Mouse (Mus musculus): ENCODE measurements around the gene Slc36a3. TPM values are rescaled to one million over a fixed set of nuclear protein-coding genes. Genes with fewer than 3 reads are reported as not detected.
"Not testable (repeated sequence)": the region's sequence is repeated elsewhere in the genome, so short reads cannot be mapped to it uniquely, and the experiment has no call there.

Slc36a3 gene
- polyA plus RNA-seq, 1 experiment from 2014 or later = not detected

GRCm38 (mm10) chr11:55102015-55102414 lies 49.5 kb downstream of the Slc36a3 start:
- no peak overlapping the region for H3K9ac ChIP-seq
- H3K4me2 ChIP-seq = no peak overlapping the region
- H3K27ac ChIP-seq = no peak overlapping the region
- H3K36me3 ChIP-seq = no peaks in the 10 kb centered on the region; the same call in 1 of the 2 replicates
- ATAC-seq (replicated peaks; ENCODE audit: low FRiP score) = no peak
- H3K4me1 ChIP-seq = peaks cover 19% of the 10 kb centered on the region
- no peaks in the 10 kb centered on the region for H3K9me3 ChIP-seq (replicated peaks)
- 90% methylated on average over 3 of the region's 3 CpGs for WGBS
- H3K27me3 ChIP-seq = no peaks in the 10 kb centered on the region
- H3K4me3 ChIP-seq (replicated peaks) = no peak overlapping the region

GRCm38 (mm10) chr11:55099868-55100267 lies 51.6 kb downstream of the Slc36a3 start:
- Histone ChIP-seq H3K4me1 (peaks cover 24% of the 10 kb centered on the region), H3K27me3 (no peaks in the 10 kb centered on the region), H3K36me3 (no peaks in the 10 kb centered on the region; the same call in 1 of the 2 replicates), H3K4me2 (no peak overlapping the region), H3K9ac (no peak overlapping the region), H3K27ac (no peak overlapping the region), H3K9me3 (replicated peaks) (no peaks in the 10 kb centered on the region), H3K4me3 (replicated peaks) (no peak overlapping the region)
- ATAC-seq (replicated peaks; ENCODE audit: low FRiP score) = no peak
- WGBS = 68% methylated on average over 4 of the region's 4 CpGs

GRCm38 (mm10) chr11:55099019-55099771 lies 52.3 kb downstream of the Slc36a3 start:
- Histone ChIP-seq H3K4me1 (peaks cover 24% of the 10 kb centered on the region), H3K4me2 (peak overlapping the region; percentile 95; the same call in 1 of the 2 replicates), H3K36me3 (no peaks in the 10 kb centered on the region; the same call in 1 of the 2 replicates), H3K27ac (no peak overlapping the region), H3K4me3 (replicated peaks) (no peak overlapping the region), H3K27me3 (no peaks in the 10 kb centered on the region), H3K9me3 (replicated peaks) (no peaks in the 10 kb centered on the region), H3K9ac (no peak overlapping the region)
- 88% methylated on average over 8 of the region's 8 CpGs for WGBS
- no peak for ATAC-seq (replicated peaks; ENCODE audit: low FRiP score)

- no peaks in the 10 kb centered on the region for H3K9me3 ChIP-seq (replicated peaks)
- H3K27me3 ChIP-seq = no peaks in the 10 kb centered on the region
- H3K36me3 ChIP-seq = no peaks in the 10 kb centered on the region; the same call in 1 of the 2 replicates
- 13% methylated on average over 24 of the region's 24 CpGs for WGBS
- ATAC-seq (replicated peaks; ENCODE audit: low FRiP score) = no peak
- H3K9ac ChIP-seq = peak overlapping the region; percentile 56
- peak overlapping the region; percentile 67 for H3K4me3 ChIP-seq (replicated peaks)
- H3K4me2 ChIP-seq = peak overlapping the region; percentile 95
- H3K4me1 ChIP-seq = peaks cover 21% of the 10 kb centered on the region
- peak overlapping the region; percentile 77 for H3K27ac ChIP-seq
Observed at GRCm38 (mm10) chr11:55098189-55098915, 53.2 kb downstream of the Slc36a3 start.

GRCm38 (mm10) chr11:55097463-55098188 lies 53.9 kb downstream of the Slc36a3 start, which contains the start of gene Gm2a:
Gm2a (plus strand) TSS chr11:55098115.
- peak; percentile 95 for ATAC-seq (replicated peaks; ENCODE audit: low FRiP score)
- Histone ChIP-seq H3K27me3 (no peaks in the 10 kb centered on the region), H3K4me3 (replicated peaks) (peak within 1 kb of the TSS; percentile 67), H3K9ac (peak within 1 kb of the TSS; percentile 56), H3K27ac (peak within 1 kb of the TSS; percentile 88), H3K9me3 (replicated peaks) (no peaks in the 10 kb centered on the region), H3K36me3 (no peaks in the 10 kb centered on the region), H3K4me1 (peaks cover 18% of the 10 kb centered on the region), H3K4me2 (peak within 1 kb of the TSS; percentile 95)
- 2% methylated on average over 45 of the region's 45 CpGs for WGBS

- Histone ChIP-seq H3K4me1 (peaks cover 18% of the 10 kb centered on the region), H3K4me2 (peak overlapping the region; percentile 95), H3K9me3 (replicated peaks) (no peaks in the 10 kb centered on the region), H3K27me3 (no peaks in the 10 kb centered on the region), H3K27ac (peak overlapping the region; percentile 88), H3K4me3 (replicated peaks) (peak overlapping the region; percentile 67), H3K9ac (0 out of 2 replicates have a peak overlapping the region, but pooled peaks have one; percentile 29), H3K36me3 (no peaks in the 10 kb centered on the region)
- no peak for ATAC-seq (replicated peaks; ENCODE audit: low FRiP score)
- 34% methylated on average over 11 of the region's 11 CpGs for WGBS
Observed at GRCm38 (mm10) chr11:55096731-55097462, 54.6 kb downstream of the Slc36a3 start.

GRCm38 (mm10) chr11:55096296-55096695 lies 55.2 kb downstream of the Slc36a3 start:
- peaks cover 18% of the 10 kb centered on the region for H3K4me1 ChIP-seq
- H3K36me3 ChIP-seq; H3K27me3 ChIP-seq; H3K9me3 ChIP-seq (replicated peaks); H3K9ac ChIP-seq; H3K4me2 ChIP-seq; H3K4me3 ChIP-seq (replicated peaks); H3K27ac ChIP-seq; ATAC-seq (replicated peaks; ENCODE audit: low FRiP score): not testable (repeated sequence)
- 83% methylated on average over 4 of the region's 4 CpGs for WGBS

GRCm38 (mm10) chr11:55093096-55093495 lies 58.4 kb downstream of the Slc36a3 start:
- Histone ChIP-seq H3K4me3 (replicated peaks) (no peak overlapping the region), H3K4me1 (peaks cover 11% of the 10 kb centered on the region; the same call in 1 of the 2 replicates), H3K9ac (no peak overlapping the region), H3K27me3 (no peaks in the 10 kb centered on the region), H3K27ac (no peak overlapping the region), H3K36me3 (no peaks in the 10 kb centered on the region), H3K4me2 (no peak overlapping the region), H3K9me3 (replicated peaks) (no peaks in the 10 kb centered on the region)
- WGBS = 86% methylated on average over 7 of the region's 7 CpGs
- ATAC-seq (replicated peaks; ENCODE audit: low FRiP score) = no peak

GRCm38 (mm10) chr11:55089892-55090291 lies 61.6 kb downstream of the Slc36a3 start:
- 74% methylated on average over 2 of the region's 2 CpGs for WGBS
- Histone ChIP-seq H3K4me2 (no peak overlapping the region), H3K36me3 (no peaks in the 10 kb centered on the region), H3K27me3 (no peaks in the 10 kb centered on the region), H3K9ac (no peak overlapping the region), H3K9me3 (replicated peaks) (no peaks in the 10 kb centered on the region), H3K4me1 (peaks cover 3% of the 10 kb centered on the region; the same call in 1 of the 2 replicates), H3K27ac (no peak overlapping the region), H3K4me3 (replicated peaks) (no peak overlapping the region)
- no peak for ATAC-seq (replicated peaks; ENCODE audit: low FRiP score)

- 7% methylated on average over 10 of the region's 10 CpGs for WGBS
- ATAC-seq (replicated peaks; ENCODE audit: low FRiP score) = peak; percentile 75; the same call in 1 of the 2 replicates
Observed at GRCm38 (mm10) chr11:55087006-55087405, 64.5 kb downstream of the Slc36a3 start.

GRCm38 (mm10) chr11:55085396-55085795 lies 66.1 kb downstream of the Slc36a3 start:
- Histone ChIP-seq H3K4me2 (no peak overlapping the region), H3K4me1 (peaks cover 3% of the 10 kb centered on the region; the same call in 1 of the 2 replicates), H3K27ac (no peak overlapping the region), H3K4me3 (replicated peaks) (no peak overlapping the region), H3K36me3 (no peaks in the 10 kb centered on the region), H3K9me3 (replicated peaks) (no peaks in the 10 kb centered on the region), H3K27me3 (no peaks in the 10 kb centered on the region), H3K9ac (no peak overlapping the region)
- WGBS = 50% methylated on average over 5 of the region's 5 CpGs
- ATAC-seq (replicated peaks; ENCODE audit: low FRiP score) = no peak

More at GRCm38 (mm10) chr11:55087006-55087405, 64.5 kb downstream of the Slc36a3 start:
- H3K36me3 ChIP-seq = no peaks in the 10 kb centered on the region
- H3K4me3 ChIP-seq (replicated peaks) = no peak overlapping the region
- H3K9ac ChIP-seq = no peak overlapping the region
- no peaks in the 10 kb centered on the region for H3K27me3 ChIP-seq
- peaks cover 3% of the 10 kb centered on the region; the same call in 1 of the 2 replicates for H3K4me1 ChIP-seq
- H3K4me2 ChIP-seq = no peak overlapping the region
- no peaks in the 10 kb centered on the region for H3K9me3 ChIP-seq (replicated peaks)
- H3K27ac ChIP-seq = no peak overlapping the region
